Mouse (Mus musculus): ENCODE results near the gene Gba.

Gene Gba

GRCm38 (mm10) chr3:89176421-89176820 lies 26.3 kb upstream of the Gba start:
- ChIA-PET POLR2A (interaction anchor here (0.6 to 5.1 kb wide), 36 partner anchors 9 to 1144 kb away, joined by 3 to 61 read pairs (median 6); partner anchors contain the start of genes Clk2 (in 4 of the 4), Gba (in 2 of the 4), Hcn3 (in 2 of the 4) and Fdps (in 1 of the 4)), CTCF (interaction anchor here in 2 of 4 experiments (0.6 to 1.7 kb wide), 8 partner anchors 40 to 237 kb away, joined by 3 to 4 read pairs (median 3); partner anchors contain the start of genes Krtcap2 (in 1 of the 2) and Trim46 (in 1 of the 2))

GRCm38 (mm10) chr3:89177242-89178106 lies 25.3 kb upstream of the Gba start, which contains the start of gene Scamp3:
Gene Scamp3 (plus strand): TSS chr3:89177473.
- CTCF ChIA-PET, result interaction anchor here (0.5 to 1.7 kb wide), 17 partner anchors 11 to 556 kb away, joined by 3 to 9 read pairs (median 3); partner anchors contain the start of genes Hcn3 (in 2 of the 4), Krtcap2 (in 1 of the 4) and Trim46 (in 1 of the 4)

GRCm38 (mm10) chr3:89178107-89178385 lies 24.7 kb upstream of the Gba start:
- ChIA-PET POLR2A (interaction anchor here (0.5 to 5.1 kb wide), 53 partner anchors 9 to 633 kb away, joined by 3 to 61 read pairs (median 5); partner anchors contain the start of genes Clk2 (in 4 of the 4), Hcn3 (in 3 of the 4), Gba (in 2 of the 4) and Pklr (in 2 of the 4)), CTCF (interaction anchor here in 3 of 4 experiments (0.5 to 1.7 kb wide), 5 partner anchors 16 to 556 kb away, joined by 3 to 9 read pairs (median 4); partner anchors contain the start of gene Hcn3 (in 1 of the 3))

More at GRCm38 (mm10) chr3:89177242-89178106, 25.3 kb upstream of the Gba start, which contains the start of gene Scamp3:
- POLR2A ChIA-PET, result interaction anchor here (0.5 to 5.1 kb wide), 70 partner anchors 8 to 1143 kb away, joined by 3 to 61 read pairs (median 4); partner anchors contain the start of genes Clk2 (in 4 of the 4), Hcn3 (in 3 of the 4), Efna1 (in 2 of the 4) and Gba (in 2 of the 4)

- CTCF ChIA-PET, result interaction anchor here in 2 of 4 experiments (0.7 to 1.0 kb wide), 2 partner anchors 15 to 35 kb away, joined by 3 read pairs; partner anchors contain the start of gene Thbs3 (in 1 of the 2)
- POLR2A ChIA-PET, result interaction anchor here in 3 of 4 experiments (0.6 to 5.1 kb wide), 13 partner anchors 10 to 1425 kb away, joined by 3 to 61 read pairs (median 13); partner anchors contain the start of genes Clk2 (in 2 of the 3), Fdps (in 1 of the 3), Gba (in 1 of the 3) and Gm43738 (in 1 of the 3)
These were observed 23.7 kb upstream of the Gba start for GRCm38 (mm10) chr3:89179056-89179455.

- ChIA-PET CTCF (no interaction called here), POLR2A (interaction anchor here in 2 of 4 experiments (0.8 to 1.3 kb wide), 4 partner anchors 9 to 22 kb away, joined by 3 to 5 read pairs (median 3); partner anchors contain the start of gene Hcn3 (in 1 of the 2))
These were observed 20.8 kb upstream of the Gba start for GRCm38 (mm10) chr3:89181749-89182500.

GRCm38 (mm10) chr3:89182531-89183057 lies 20.1 kb upstream of the Gba start:
- CTCF ChIA-PET, result interaction anchor here in 3 of 4 experiments (0.5 to 1.2 kb wide), 11 partner anchors 11 to 632 kb away, joined by 3 to 7 read pairs (median 4); partner anchors contain the start of genes Hcn3 (in 2 of the 3), Clk2 (in 1 of the 3) and Pklr (in 1 of the 3)
- POLR2A ChIA-PET, result interaction anchor here in 3 of 4 experiments (0.5 to 2.6 kb wide), 35 partner anchors 9 to 90 kb away, joined by 3 to 10 read pairs (median 4); partner anchors contain the start of genes Clk2 (in 3 of the 3), Hcn3 (in 3 of the 3), Fdps (in 1 of the 3) and Gba (in 1 of the 3)

- CTCF ChIA-PET, result interaction anchor here in 3 of 4 experiments (0.5 to 1.2 kb wide), 13 partner anchors 10 to 631 kb away, joined by 3 to 8 read pairs (median 4); partner anchors contain the start of genes Hcn3 (in 2 of the 3), Clk2 (in 1 of the 3) and Pklr (in 1 of the 3)
- POLR2A ChIA-PET, result interaction anchor here (0.5 to 2.6 kb wide), 39 partner anchors 9 to 210 kb away, joined by 3 to 10 read pairs (median 3); partner anchors contain the start of genes Clk2 (in 3 of the 4), Hcn3 (in 3 of the 4), Fdps (in 1 of the 4) and Gba (in 1 of the 4)
These were observed 19.4 kb upstream of the Gba start, which contains the start of gene Fam189b for GRCm38 (mm10) chr3:89183058-89183958. Gene Fam189b (plus strand): TSS chr3:89183143.

- POLR2A ChIA-PET, result interaction anchor here (0.6 to 2.6 kb wide), 11 partner anchors 10 to 209 kb away, joined by 3 to 8 read pairs (median 3); partner anchors contain the start of genes Hcn3 (in 1 of the 4), Krtcap2 (in 1 of the 4) and Trim46 (in 1 of the 4)
- CTCF ChIA-PET, result interaction anchor here in 3 of 4 experiments (0.5 to 1.2 kb wide), 5 partner anchors 24 to 780 kb away, joined by 3 to 5 read pairs (median 4); partner anchors contain the start of genes Hcn3 (in 1 of the 3) and Pklr (in 1 of the 3)
These were observed 18.8 kb upstream of the Gba start for GRCm38 (mm10) chr3:89183959-89184315.

- ChIA-PET CTCF (interaction anchor here in 2 of 4 experiments (0.7 to 2.3 kb wide), 3 partner anchors 51 to 59 kb away, joined by 3 to 7 read pairs (median 3); partner anchors contain the start of genes Krtcap2 (in 1 of the 2), Pklr (in 1 of the 2) and Trim46 (in 1 of the 2)), POLR2A (interaction anchor here (0.6 to 6.7 kb wide), 14 partner anchors 9 to 227 kb away, joined by 3 to 53 read pairs (median 9); partner anchors contain the start of genes Scamp3 (in 3 of the 4), Clk2 (in 1 of the 4) and Gba (in 1 of the 4))
These were observed 15.5 kb upstream of the Gba start for GRCm38 (mm10) chr3:89187197-89187596.

GRCm38 (mm10) chr3:89187690-89188477 lies 14.8 kb upstream of the Gba start:
- POLR2A ChIA-PET, result interaction anchor here (0.6 to 6.7 kb wide), 21 partner anchors 8 to 129 kb away, joined by 3 to 53 read pairs (median 4); partner anchors contain the start of genes Scamp3 (in 3 of the 4), Gba (in 1 of the 4) and Hcn3 (in 1 of the 4)
- CTCF ChIA-PET, result interaction anchor here in 3 of 4 experiments (0.8 to 1.5 kb wide), 6 partner anchors 28 to 94 kb away, joined by 3 to 4 read pairs (median 3); partner anchors contain the start of genes Krtcap2 (in 3 of the 3), Trim46 (in 3 of the 3) and Hcn3 (in 1 of the 3)

- POLR2A ChIA-PET, result interaction anchor here in 3 of 4 experiments (0.8 to 6.7 kb wide), 17 partner anchors 10 to 129 kb away, joined by 3 to 53 read pairs (median 4); partner anchors contain the start of genes Scamp3 (in 2 of the 3), Gba (in 1 of the 3) and Hcn3 (in 1 of the 3)
- CTCF ChIA-PET, result interaction anchor here in 2 of 4 experiments (0.8 to 1.5 kb wide), 5 partner anchors 29 to 94 kb away, joined by 3 to 4 read pairs (median 3); partner anchors contain the start of genes Krtcap2 (in 2 of the 2), Trim46 (in 2 of the 2) and Hcn3 (in 1 of the 2)
These were observed 14.3 kb upstream of the Gba start for GRCm38 (mm10) chr3:89188478-89188875.

GRCm38 (mm10) chr3:89190436-89190835 lies 12.3 kb upstream of the Gba start:
- ChIA-PET CTCF (interaction anchor here in 1 of 4 experiments (0.5 kb wide), 1 partner anchor 356 kb away, joined by 3 read pairs; no protein-coding TSS in a partner anchor), POLR2A (interaction anchor here in 3 of 4 experiments (0.8 to 6.7 kb wide), 5 partner anchors 12 to 53 kb away, joined by 3 to 53 read pairs (median 4); partner anchors contain the start of gene Scamp3 (in 1 of the 3))

- ChIA-PET CTCF (interaction anchor here in 3 of 4 experiments (0.5 to 2.2 kb wide), 14 partner anchors 8 to 359 kb away, joined by 3 to 7 read pairs (median 4); partner anchors contain the start of genes Clk2 (in 1 of the 3), Fam189b (in 1 of the 3) and Hcn3 (in 1 of the 3)), POLR2A (interaction anchor here in 2 of 4 experiments (0.9 to 2.0 kb wide), 7 partner anchors 9 to 20 kb away, joined by 3 to 6 read pairs (median 4); partner anchors contain the start of genes Fam189b (in 2 of the 2) and Gba (in 1 of the 2))
These were observed 9.4 kb upstream of the Gba start for GRCm38 (mm10) chr3:89193351-89193750.

GRCm38 (mm10) chr3:89193853-89194252 lies 8.9 kb upstream of the Gba start:
- ChIA-PET CTCF (interaction anchor here in 3 of 4 experiments (0.5 to 2.2 kb wide), 13 partner anchors 9 to 360 kb away, joined by 3 to 7 read pairs (median 4); partner anchors contain the start of genes Clk2 (in 1 of the 3), Fam189b (in 1 of the 3) and Hcn3 (in 1 of the 3)), POLR2A (interaction anchor here in 2 of 4 experiments (0.9 to 2.0 kb wide), 7 partner anchors 8 to 20 kb away, joined by 3 to 6 read pairs (median 4); partner anchors contain the start of genes Fam189b (in 2 of the 2) and Gba (in 1 of the 2))
